Mouse (Mus musculus): Measurements from ENCODE around the gene Rpp40.

- TF ChIP-seq CTCF (IDR thresholded peaks at IDR 0.05; ENCODE audit: control insufficient read depth, insufficient read depth, insufficient read length): no peak
- no peak for TF ChIP-seq MAX (IDR thresholded peaks at IDR 0.05)
These were observed 27.1 kb downstream of the Rpp40 start for GRCm38 (mm10) chr13:35879068-35879467.
